Mouse (Mus musculus) lung, postnatal 0 days (tissue): ENCODE measurements at regions not wholly inside any gene's neighbourhood (a gene's known extent, or its start where the extent isn't known, plus 50 kb on each side); places are given as distances from the start of the nearest gene placed in this dataset. TPM values are rescaled to one million over a fixed set of nuclear protein-coding genes. Genes with fewer than 3 reads are reported as not detected.

Source experiments
- ATAC-seq: fragments of 200-750 bp; cut with Nextera tagmentation; 2 replicates; pipeline ENCODE4 v1.8.0; 2017; ENCODE audit warnings: moderate library complexity
- DNase-seq: peaks from one replicate; pipeline ENCODE4 v3.0.0-alpha.2; 2016; ENCODE audit warnings: low spot score
- H3K27ac ChIP-seq: fragments of 300-500 bp; sonication (generic); 2 replicates; pipeline ENCODE4 v1.5.1; 2014; ENCODE audit warnings: antibody characterized with exemption, mild to moderate bottlenecking, low read length, mixed read lengths
- H3K27me3 ChIP-seq: fragments of 300-500 bp; sonication (generic); replicated peaks from 2 replicates; pipeline ENCODE4 v1.6.1; 2014; ENCODE audit warnings: low read length, mixed read lengths; ENCODE audit not compliant: insufficient read depth
- H3K36me3 ChIP-seq: fragments of 300-500 bp; sonication (generic); 2 replicates; pipeline ENCODE4 v1.6.1; 2014; ENCODE audit warnings: low read length, mixed read lengths; ENCODE audit not compliant: insufficient read depth
- H3K4me1 ChIP-seq: fragments of 300-500 bp; sonication (generic); 2 replicates; pipeline ENCODE4 v1.6.1; 2014; ENCODE audit warnings: antibody characterized with exemption, low read depth, low read length, mixed read lengths; ENCODE audit not compliant: insufficient read depth
- H3K4me2 ChIP-seq: fragments of 300-500 bp; sonication (generic); replicated peaks from 2 replicates; pipeline ENCODE4 v1.6.1; 2014; ENCODE audit warnings: low read depth, mild to moderate bottlenecking, low read length, moderate library complexity, mixed read lengths
- H3K4me3 ChIP-seq: fragments of 300-500 bp; sonication (generic); 2 replicates; pipeline ENCODE4 v1.5.1; 2014; ENCODE audit warnings: low read depth, low read length
- H3K9ac ChIP-seq: fragments of 300-500 bp; sonication (generic); replicated peaks from 2 replicates; pipeline ENCODE4 v1.6.1; 2014; ENCODE audit warnings: low read depth, mild to moderate bottlenecking
- H3K9me3 ChIP-seq: fragments of 300-500 bp; sonication (generic); 2 replicates; pipeline ENCODE4 v1.6.1; 2016; ENCODE audit warnings: low read length, mixed read lengths
- CTCF ChIP-seq: IDR thresholded peaks from 2 replicates; pipeline ENCODE4 v1.5.1; 2016; ENCODE audit warnings: antibody characterized with exemption, mild to moderate bottlenecking
- EP300 ChIP-seq: IDR thresholded peaks from 2 replicates; pipeline ENCODE4 v1.6.1; 2016; ENCODE audit warnings: antibody characterized with exemption, mild to moderate bottlenecking, control low read depth
- WGBS: fragments of 180-500 bp; shearing (Covaris S2); extraction: QIAGEN DNeasy Blood & Tissue Kit; methylation state at CpG from one replicate; pipeline ENCODE4 v1.1.7; 2014; 5-methylcytosine and 5-hydroxymethylcytosine counted together
- microRNA-seq: library from miRNA; unstranded; fragments of <30 nt; microRNA quantifications from one replicate; pipeline ENCODE4, GENCODE M21; 2016

- no peak overlapping the region for H3K4me2 ChIP-seq
- H3K27ac ChIP-seq = no peak overlapping the region
- DNase-seq (no peak), ATAC-seq (no peak)
- no peak overlapping the region for H3K9ac ChIP-seq
- H3K9me3 ChIP-seq = no peaks in the 10 kb centered on the region
- no peak overlapping the region for H3K4me3 ChIP-seq
- H3K27me3 ChIP-seq = no peaks in the 10 kb centered on the region
- no peaks in the 10 kb centered on the region for H3K4me1 ChIP-seq
- TF ChIP-seq EP300 (no peak), CTCF (no peak)
- WGBS = 78% methylated on average over 7 of the region's 7 CpGs
- no peaks in the 10 kb centered on the region for H3K36me3 ChIP-seq
Measured at GRCm38 (mm10) chr10:109074218-109074617, 63.4 kb upstream of the Syt1 start.

Small RNAs in the stretch of these regions (microRNA-seq; reads per million reads assigned to microRNA genes)
- not detected for gene Gm44495
